Mouse (Mus musculus) splenic B cell, adult 2 months (primary cell): ENCODE measurements around the gene Kiss1r.
"Not testable (repeated sequence)": the region's sequence is repeated elsewhere in the genome, so short reads cannot be mapped to it uniquely, and the experiment has no call there.

Experiments
- DNase-seq: peaks from one replicate; pipeline ENCODE4 v3.0.0-alpha.2; 2011; ENCODE audit warnings: low read depth, low spot score
- H3K27me3 ChIP-seq: 2 replicates; pipeline ENCODE4 v1.6.1; 2012; ENCODE audit warnings: mild to moderate bottlenecking, low read length, moderate library complexity, mixed read lengths; ENCODE audit not compliant: control insufficient read depth, poor library complexity, insufficient read depth, severe bottlenecking
- H3K36me3 ChIP-seq: 2 replicates; pipeline ENCODE4 v1.6.1; 2012; ENCODE audit warnings: mild to moderate bottlenecking, low read length, moderate library complexity, mixed read lengths; ENCODE audit not compliant: control insufficient read depth, poor library complexity, insufficient read depth, severe bottlenecking

Kiss1r gene

DNA sequence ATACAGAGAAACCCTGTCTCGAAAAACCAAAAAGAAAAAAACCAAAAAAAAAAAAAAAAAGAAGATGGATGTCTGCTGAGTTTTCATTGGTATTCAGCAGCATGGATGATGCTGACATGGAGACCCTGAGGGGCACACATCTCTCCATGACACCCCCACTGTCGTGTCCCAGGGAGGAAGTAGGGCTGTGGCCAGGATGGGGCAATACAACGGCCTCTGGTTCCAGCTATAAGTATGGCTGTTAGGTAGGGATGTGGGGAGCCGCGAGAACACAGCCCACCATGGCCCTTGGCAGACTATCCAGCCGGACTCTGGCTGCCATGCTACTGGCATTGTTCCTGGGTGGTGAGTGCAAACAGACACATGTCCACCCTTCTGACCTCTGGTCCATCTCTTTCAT, 30.7 kb upstream of the Kiss1r start, which contains the start of gene Elane:
Gene Elane (plus strand): TSS at position 194 of the 400 bp plus-strand sequence.
- Histone ChIP-seq H3K36me3 (no peaks in the 10 kb centered on the region), H3K27me3 (no peaks in the 10 kb centered on the region)
- DNase-seq = no peak

DNA sequence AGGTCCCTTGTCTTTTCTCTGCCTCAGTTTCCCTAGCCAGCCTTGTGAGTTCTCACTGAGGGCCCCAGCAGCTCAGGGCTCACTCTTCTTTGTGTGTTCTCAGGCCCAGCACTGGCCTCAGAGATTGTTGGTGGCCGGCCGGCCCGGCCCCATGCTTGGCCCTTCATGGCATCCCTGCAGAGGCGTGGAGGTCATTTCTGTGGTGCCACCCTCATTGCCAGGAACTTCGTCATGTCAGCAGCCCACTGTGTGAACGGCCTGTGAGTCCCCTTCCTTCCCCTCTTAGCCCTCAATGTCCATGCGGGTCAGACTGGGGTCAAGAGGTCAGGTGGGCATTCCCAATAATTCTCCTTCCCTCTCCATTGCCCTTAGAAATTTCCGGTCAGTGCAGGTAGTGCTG, 30.2 kb upstream of the Kiss1r start:
- no peaks in the 10 kb centered on the region for H3K27me3 ChIP-seq

DNA sequence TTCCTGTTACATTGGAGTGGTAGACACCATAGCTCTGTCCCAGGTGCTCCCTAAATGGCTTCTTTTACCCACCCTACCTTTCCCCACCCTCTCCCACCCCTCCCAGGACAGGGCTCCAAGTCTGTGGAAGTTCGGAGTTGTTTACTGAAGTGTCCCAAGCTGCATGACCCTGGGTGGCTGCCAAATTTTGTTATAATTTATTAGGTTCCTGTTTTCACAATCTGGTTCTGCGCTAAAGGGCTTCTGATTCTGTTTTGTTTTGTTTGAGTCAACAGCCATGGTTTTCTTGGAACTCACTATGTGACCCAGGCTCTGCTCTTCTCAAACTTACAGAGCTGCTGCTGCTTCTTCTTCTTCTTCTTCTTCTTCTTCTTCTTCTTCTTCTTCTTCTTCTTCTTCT, 27.4 kb upstream of the Kiss1r start:
- Histone ChIP-seq H3K27me3 (no peaks in the 10 kb centered on the region), H3K36me3 (no peaks in the 10 kb centered on the region)
- no peak for DNase-seq

More for the DNA sequence above, 30.2 kb upstream of the Kiss1r start:
- DNase-seq = no peak
- no peaks in the 10 kb centered on the region for H3K36me3 ChIP-seq

DNA sequence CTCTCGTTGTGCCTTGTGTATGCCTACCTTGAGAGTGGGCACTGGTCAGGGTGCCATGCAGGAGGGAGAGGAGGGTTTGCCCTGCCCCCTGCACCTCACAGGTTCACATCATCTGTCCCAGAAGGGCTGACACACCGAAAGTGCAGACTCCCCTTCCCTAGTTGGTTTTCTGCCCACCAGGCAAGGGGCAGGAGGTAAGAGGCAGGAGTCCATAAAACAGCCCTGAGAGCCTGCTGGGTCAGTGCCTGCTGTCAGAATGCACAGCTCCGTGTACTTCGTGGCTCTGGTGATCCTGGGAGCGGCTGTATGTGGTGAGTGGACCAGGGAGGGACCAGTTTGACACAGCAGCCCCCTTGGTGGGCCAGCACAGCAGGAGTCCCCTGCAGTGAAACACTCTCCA, 26.1 kb upstream of the Kiss1r start, which contains the start of gene Cfd:
Gene Cfd (plus strand): TSS at position 184 of the 400 bp plus-strand sequence.
- Histone ChIP-seq H3K27me3 (no peaks in the 10 kb centered on the region), H3K36me3 (no peaks in the 10 kb centered on the region)
- DNase-seq = no peak

DNA sequence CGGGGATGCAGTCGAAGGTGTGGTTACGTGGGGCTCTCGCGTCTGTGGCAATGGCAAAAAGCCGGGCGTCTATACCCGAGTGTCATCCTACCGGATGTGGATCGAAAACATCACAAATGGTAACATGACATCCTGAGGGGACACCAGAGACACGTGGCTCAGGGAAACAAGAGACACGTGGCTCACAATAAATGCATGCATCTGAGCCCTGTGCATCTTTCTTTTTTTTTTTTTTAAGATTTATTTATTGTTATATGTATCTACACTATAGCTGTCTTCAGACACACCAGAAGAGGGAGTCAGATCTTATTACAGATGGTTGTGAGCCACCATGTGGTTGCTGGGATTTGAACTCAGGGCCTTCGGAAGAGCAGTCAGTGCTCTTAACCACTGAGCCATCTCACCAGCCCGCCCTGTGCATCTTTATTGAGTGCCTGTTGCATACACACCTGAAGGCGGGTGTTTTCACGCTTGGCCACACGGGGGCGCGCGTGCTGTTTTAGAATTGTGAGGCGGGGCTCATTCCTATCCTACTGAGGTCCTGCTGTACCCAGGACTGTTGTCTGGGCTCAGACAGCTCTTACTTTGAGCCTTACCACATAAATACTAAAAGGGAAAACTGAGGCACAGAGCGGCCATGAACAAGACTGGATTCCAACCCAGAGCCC, 24.2 kb upstream of the Kiss1r start:
- H3K36me3 ChIP-seq, H3K27me3 ChIP-seq: not testable (repeated sequence)
- DNase-seq = peak; percentile 85

DNA sequence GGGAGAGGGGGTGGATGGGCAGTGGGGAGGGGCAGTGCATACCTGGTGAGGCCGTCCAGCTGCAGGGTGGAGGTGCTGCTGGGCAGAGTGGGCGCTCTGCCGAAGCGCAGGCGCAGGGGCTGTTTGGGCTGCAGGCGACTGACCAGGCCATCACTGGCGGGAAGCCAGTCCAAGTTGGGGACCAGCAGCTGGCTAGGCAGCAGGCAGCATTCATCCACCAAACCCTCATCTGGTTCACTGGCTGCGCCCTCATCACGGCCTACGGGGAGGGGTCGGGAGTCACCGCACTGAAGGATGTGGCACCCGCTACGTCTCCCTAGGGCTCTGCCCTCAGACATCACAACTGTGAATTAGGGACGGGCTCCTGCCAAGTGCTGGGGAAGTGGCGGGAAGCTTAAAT, 20.5 kb upstream of the Kiss1r start:
- no peaks in the 10 kb centered on the region for H3K27me3 ChIP-seq
- DNase-seq = no peak
- no peaks in the 10 kb centered on the region; the same call in 1 of the 2 replicates for H3K36me3 ChIP-seq

DNA sequence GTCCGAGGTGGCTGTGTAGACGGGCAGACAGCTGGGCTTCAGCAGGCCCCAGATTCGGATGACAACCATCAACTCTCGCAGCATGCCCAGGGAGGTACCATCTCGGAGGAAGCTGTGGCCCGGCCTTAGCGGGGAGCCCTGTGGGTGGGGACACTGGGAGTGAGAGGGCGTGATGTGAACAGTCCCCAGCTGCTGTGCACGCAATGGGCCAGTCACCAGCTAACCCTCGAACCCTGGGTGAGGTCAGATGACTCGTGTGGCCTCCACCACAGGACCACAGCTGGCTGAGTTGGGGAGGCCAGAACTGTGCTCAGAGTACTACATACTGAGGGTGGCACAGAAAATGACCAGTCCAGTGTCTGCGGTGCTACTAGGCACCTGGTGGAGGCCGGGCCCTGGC, 20.0 kb upstream of the Kiss1r start:
- DNase-seq = no peak

DNA sequence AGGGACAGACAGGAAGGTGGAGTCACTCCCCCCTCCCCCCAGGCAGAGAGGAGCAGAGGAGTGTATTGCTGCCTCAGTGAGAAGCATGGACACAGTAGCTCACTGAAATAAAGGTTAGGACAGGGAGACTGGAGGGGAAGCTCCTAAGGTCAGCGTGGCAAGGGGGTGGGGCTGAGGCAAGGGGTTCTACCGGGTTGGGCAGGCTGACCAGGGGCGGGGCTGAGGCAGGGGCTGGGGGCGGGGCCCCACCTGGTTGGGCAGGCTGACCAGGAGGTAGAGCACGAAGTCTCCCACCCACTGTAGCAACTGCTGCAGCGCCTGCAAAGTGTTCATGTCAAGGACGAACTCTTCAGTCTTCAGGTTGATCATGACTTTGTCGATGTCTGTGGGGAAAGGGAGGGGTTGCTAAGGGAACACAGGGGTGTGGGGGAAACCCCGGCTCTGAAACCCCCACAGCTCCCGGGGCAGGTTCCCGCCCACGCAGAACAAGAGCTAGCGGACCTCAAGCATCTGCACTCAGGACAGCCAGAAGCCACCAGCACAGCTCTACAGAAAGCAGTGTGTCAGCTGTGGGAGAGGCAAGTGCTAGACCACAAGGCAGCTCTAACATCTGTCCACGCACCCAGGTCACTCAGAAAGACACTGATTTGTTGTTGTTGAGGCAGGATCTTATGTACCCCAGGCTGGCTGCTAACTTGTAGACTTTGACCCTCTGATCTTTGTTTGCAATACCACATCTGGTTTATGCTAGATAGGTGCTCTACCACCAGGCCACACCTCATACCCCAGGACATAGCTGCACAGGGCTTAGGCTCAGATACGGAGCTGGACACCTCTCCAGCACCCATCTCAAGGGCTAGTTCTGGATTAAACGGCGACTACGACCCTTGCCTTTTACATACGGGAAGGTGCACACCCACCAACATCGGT, 19.2 kb upstream of the Kiss1r start:
- Histone ChIP-seq H3K36me3 (no peaks in the 10 kb centered on the region; the same call in 1 of the 2 replicates), H3K27me3 (no peaks in the 10 kb centered on the region)
- DNase-seq = peak; percentile 63

More for the DNA sequence above, 20.0 kb upstream of the Kiss1r start:
- no peaks in the 10 kb centered on the region; the same call in 1 of the 2 replicates for H3K36me3 ChIP-seq
- H3K27me3 ChIP-seq = no peaks in the 10 kb centered on the region

DNA sequence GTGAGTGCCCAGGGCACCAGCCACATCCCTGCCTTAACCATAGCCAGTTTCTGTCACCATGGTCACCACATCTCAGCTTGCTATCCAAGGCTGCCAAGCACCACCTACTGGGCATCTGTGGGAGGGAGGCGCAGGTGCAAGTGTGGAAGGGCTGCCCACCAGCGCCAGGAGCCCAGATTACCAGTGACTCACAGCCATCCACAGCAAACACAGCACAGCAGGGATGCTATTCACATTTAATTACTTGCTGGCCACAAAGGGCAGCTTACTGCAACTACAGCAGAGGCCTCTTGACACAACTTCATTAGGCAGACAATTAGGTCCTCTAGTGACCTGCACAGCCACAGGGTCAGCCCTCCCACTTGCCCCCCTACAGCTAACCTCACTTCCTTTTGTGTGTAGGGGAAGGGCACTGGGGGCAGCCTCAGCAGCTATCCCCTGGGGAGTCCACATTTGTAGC, 15.8 kb upstream of the Kiss1r start:
- DNase-seq = peak; percentile 40
- no peaks in the 10 kb centered on the region for H3K27me3 ChIP-seq
- H3K36me3 ChIP-seq = peaks cover 7% of the 10 kb centered on the region

DNA sequence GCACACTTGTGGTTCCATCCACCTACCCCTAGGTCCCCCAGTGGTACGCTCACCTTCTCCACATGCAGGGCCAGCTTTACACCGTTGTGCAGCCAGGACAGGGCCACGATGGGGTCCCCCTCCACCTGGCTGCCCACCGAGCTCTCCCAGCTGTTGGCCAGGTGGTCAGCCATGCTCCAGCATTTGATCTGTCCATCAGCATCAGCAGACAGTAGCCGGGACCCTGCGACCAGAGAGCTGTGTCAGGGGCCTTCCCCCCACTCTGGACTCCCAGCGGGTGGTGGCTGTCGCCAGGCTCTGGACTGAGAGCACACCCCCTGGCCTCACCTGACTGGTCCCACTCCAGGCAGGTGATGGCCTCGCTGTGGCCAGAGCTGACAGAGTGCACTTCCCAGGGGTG, 10.1 kb upstream of the Kiss1r start:
- no peak for DNase-seq
- Histone ChIP-seq H3K27me3 (no peaks in the 10 kb centered on the region), H3K36me3 (peaks cover 7% of the 10 kb centered on the region)

DNA sequence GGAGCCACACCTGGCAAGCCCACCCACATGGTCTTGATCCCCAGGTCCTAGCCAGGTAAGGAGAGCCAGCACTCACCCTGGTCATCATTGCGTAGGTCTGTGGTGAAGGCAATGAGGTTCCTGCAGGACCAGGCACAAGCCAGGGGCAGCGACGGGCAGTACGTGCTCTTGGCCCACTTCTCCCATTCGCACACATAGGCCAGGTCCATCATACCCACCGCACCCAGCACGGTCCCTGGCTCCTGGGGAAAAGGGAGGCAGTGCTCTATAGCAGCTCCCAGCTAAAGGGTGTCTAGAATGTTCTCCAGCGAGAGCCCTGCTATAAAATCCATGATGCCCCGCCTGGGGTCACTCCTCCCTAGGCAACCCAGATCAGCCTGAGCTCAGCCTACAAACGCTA, 9.4 kb upstream of the Kiss1r start:
- DNase-seq = no peak

DNA sequence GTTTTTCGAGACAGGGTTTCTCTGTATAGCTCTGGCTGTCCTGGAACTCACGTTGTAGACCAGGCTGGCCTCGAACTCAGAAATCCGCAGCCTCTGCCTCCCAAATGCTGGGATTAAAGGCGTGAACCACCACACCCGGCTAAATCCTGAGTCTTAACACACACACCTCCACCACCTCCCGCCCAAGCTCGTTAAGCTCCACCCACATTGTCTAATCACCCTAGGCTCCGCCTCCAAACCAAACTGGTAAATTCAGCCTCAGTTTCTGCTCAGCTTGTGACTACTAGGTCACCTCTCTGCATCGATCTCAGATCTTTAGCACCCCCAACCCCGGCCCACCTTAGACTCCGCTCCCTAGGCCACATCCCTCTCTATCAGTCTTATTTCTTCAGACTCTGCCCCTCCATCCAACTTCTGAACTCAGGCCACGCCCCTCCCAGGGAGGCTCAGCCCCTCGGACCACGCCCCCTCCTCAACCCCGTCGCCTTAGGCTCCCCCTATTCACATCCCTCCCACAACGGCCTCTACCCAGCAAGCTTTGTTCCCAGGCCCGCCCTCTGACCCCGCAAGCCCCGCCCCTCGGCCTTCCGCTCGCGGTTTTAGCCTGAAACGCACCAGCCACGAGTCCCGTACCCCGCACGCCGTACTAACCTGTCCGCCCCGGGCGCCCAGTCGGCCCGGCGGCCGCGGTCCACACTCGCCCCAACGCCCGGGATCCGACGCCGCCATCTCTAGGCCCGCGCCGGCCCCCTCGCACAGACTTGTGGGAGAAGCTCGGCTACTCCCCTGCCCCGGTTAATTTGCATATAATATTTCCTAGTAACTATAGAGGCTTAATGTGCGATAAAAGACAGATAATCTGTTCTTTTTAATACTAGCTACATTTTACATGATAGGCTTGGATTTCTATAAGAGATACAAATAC, 8.3 kb upstream of the Kiss1r start, which contains the start of gene Med16:
Gene Med16 (minus strand): TSS at position 757 of the 925 bp plus-strand sequence.
- H3K27me3 ChIP-seq = no peaks in the 10 kb centered on the region
- H3K36me3 ChIP-seq = peaks cover 4% of the 10 kb centered on the region
- DNase-seq = peak; percentile 98

More for the DNA sequence above, 9.4 kb upstream of the Kiss1r start:
- Histone ChIP-seq H3K27me3 (no peaks in the 10 kb centered on the region), H3K36me3 (peaks cover 7% of the 10 kb centered on the region)

DNA sequence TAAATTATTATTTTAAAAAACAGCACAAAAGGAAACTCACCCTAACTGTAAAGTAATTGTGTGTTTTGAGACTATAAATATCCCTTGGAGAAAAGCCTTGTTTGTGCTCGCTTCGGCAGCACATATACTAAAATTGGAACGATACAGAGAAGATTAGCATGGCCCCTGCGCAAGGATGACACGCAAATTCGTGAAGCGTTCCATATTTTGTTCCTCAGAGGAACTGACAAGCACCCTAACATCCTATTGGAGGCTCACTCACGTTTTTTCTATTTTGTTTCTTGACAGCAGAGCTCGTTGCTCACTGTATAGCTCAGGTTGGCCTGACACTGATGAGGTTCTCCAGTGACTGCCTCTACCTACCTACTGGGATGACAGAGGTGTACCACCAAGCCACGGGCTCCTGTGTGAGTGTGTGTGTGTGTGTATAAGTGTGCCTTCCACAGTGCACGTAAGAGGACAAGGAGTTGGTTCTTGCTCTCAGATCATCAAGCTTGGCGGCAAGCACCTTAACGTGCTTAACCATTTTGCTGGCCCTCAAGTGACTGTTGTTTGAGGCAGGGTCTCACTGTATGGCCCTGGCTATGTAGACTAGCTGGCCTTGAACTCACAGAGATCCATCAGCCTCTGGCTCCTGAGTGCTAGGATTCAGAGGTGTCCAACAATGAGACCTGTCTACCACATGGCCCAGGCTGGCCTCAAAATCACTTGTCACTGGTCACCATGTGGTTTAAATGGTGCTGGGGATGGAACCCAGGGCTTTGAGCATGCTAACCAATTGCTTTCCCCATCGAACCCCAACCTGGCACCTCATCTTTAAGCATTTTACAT, 7.5 kb upstream of the Kiss1r start:
- DNase-seq = no peak
- Histone ChIP-seq H3K27me3 (no peaks in the 10 kb centered on the region), H3K36me3 (peaks cover 4% of the 10 kb centered on the region)
